Mouse (Mus musculus) midbrain, embryonic 12.5 days (tissue): Measurements from ENCODE around the gene Opcml. TPM values are rescaled to one million over a fixed set of nuclear protein-coding genes. Genes with fewer than 3 reads are reported as not detected.

ENCODE experiments used
- ATAC-seq: fragments of 200-750 bp; cut with Nextera tagmentation; 2 replicates; pipeline ENCODE4 v1.8.0; 2017; ENCODE audit warnings: low read depth, moderate TSS enrichment, moderate library complexity; ENCODE audit not compliant: low FRiP score
- H3K27ac ChIP-seq: fragments of 300-500 bp; sonication (generic); replicated peaks from 2 replicates; pipeline ENCODE4 v1.5.1; 2016; ENCODE audit warnings: mild to moderate bottlenecking
- H3K27me3 ChIP-seq: fragments of 300-500 bp; sonication (generic); 2 replicates; pipeline ENCODE4 v1.6.1; 2016; ENCODE audit warnings: mild to moderate bottlenecking
- H3K36me3 ChIP-seq: fragments of 300-500 bp; sonication (generic); 2 replicates; pipeline ENCODE4 v1.6.1; 2016
- H3K4me1 ChIP-seq: fragments of 300-500 bp; sonication (generic); 2 replicates; pipeline ENCODE4 v1.6.1; 2016
- H3K4me2 ChIP-seq: fragments of 300-500 bp; sonication (generic); replicated peaks from 2 replicates; pipeline ENCODE4 v1.6.1; 2016; ENCODE audit warnings: mild to moderate bottlenecking, moderate library complexity
- H3K4me3 ChIP-seq: fragments of 300-500 bp; sonication (generic); 2 replicates; pipeline ENCODE4 v1.5.1; 2016; ENCODE audit warnings: mild to moderate bottlenecking
- H3K9ac ChIP-seq: fragments of 300-500 bp; sonication (generic); replicated peaks from 2 replicates; pipeline ENCODE4 v1.6.1; 2016; ENCODE audit warnings: mild to moderate bottlenecking, moderate library complexity
- H3K9me3 ChIP-seq: fragments of 300-500 bp; sonication (generic); 2 replicates; pipeline ENCODE4 v1.6.1; 2016; ENCODE audit warnings: mild to moderate bottlenecking
- WGBS: fragments of 180-500 bp; shearing (Covaris S2); methylation state at CpG from one replicate; pipeline ENCODE4 v1.1.7; 2016; 5-methylcytosine and 5-hydroxymethylcytosine counted together
- polyA plus RNA-seq: library from polyadenylated mRNA; unstranded; fragments of >200 nt; fragmentation: Nextera tagmentation; extraction: Ambion mirVana; gene quantifications from 2 replicates; pipeline ENCODE4 v1.2.1, GENCODE M21; 2016

Gene Opcml
- polyA plus RNA-seq, 1 experiment from 2014 or later = 7.0 TPM

GRCm38 (mm10) chr9:28659996-28660395 is 869.4 kb downstream of the Opcml start:
- no peak for ATAC-seq
- Histone ChIP-seq H3K36me3 (no peaks in the 10 kb centered on the region), H3K9me3 (no peaks in the 10 kb centered on the region), H3K27ac (no peak overlapping the region), H3K4me2 (no peak overlapping the region), H3K4me3 (no peak overlapping the region), H3K27me3 (no peaks in the 10 kb centered on the region), H3K4me1 (no peaks in the 10 kb centered on the region), H3K9ac (no peak overlapping the region)
- 77% methylated on average over 2 of the region's 2 CpGs for WGBS

GRCm38 (mm10) chr9:28662882-28663281 is 872.3 kb downstream of the Opcml start:
- no peak overlapping the region for H3K4me2 ChIP-seq
- H3K9ac ChIP-seq = no peak overlapping the region
- no peaks in the 10 kb centered on the region for H3K9me3 ChIP-seq
- 78% methylated on average over 3 of the region's 3 CpGs for WGBS
- ATAC-seq = no peak
- H3K4me3 ChIP-seq = no peak overlapping the region
- H3K27ac ChIP-seq = no peak overlapping the region
- no peaks in the 10 kb centered on the region for H3K36me3 ChIP-seq
- no peaks in the 10 kb centered on the region for H3K4me1 ChIP-seq
- H3K27me3 ChIP-seq = no peaks in the 10 kb centered on the region

GRCm38 (mm10) chr9:28680309-28680708 is 889.7 kb downstream of the Opcml start:
- H3K9me3 ChIP-seq = no peaks in the 10 kb centered on the region
- 88% methylated on average over 1 of the region's 1 CpGs for WGBS
- no peak for ATAC-seq
- no peaks in the 10 kb centered on the region for H3K36me3 ChIP-seq
- H3K4me1 ChIP-seq = peaks cover 11% of the 10 kb centered on the region
- no peaks in the 10 kb centered on the region for H3K27me3 ChIP-seq
- no peak overlapping the region for H3K9ac ChIP-seq
- no peak overlapping the region for H3K4me3 ChIP-seq
- H3K4me2 ChIP-seq = no peak overlapping the region
- no peak overlapping the region for H3K27ac ChIP-seq

GRCm38 (mm10) chr9:28681252-28682037 is 890.9 kb downstream of the Opcml start:
- Histone ChIP-seq H3K27me3 (no peaks in the 10 kb centered on the region), H3K4me2 (no peak overlapping the region), H3K27ac (no peak overlapping the region), H3K9ac (no peak overlapping the region), H3K4me1 (peaks cover 11% of the 10 kb centered on the region), H3K9me3 (no peaks in the 10 kb centered on the region), H3K4me3 (no peak overlapping the region), H3K36me3 (no peaks in the 10 kb centered on the region)
- WGBS = 35% methylated on average over 6 of the region's 6 CpGs
- ATAC-seq = no peak

- Histone ChIP-seq H3K27ac (no peak overlapping the region), H3K4me1 (peaks cover 11% of the 10 kb centered on the region), H3K9me3 (no peaks in the 10 kb centered on the region), H3K36me3 (no peaks in the 10 kb centered on the region), H3K9ac (no peak overlapping the region), H3K27me3 (no peaks in the 10 kb centered on the region), H3K4me3 (no peak overlapping the region), H3K4me2 (no peak overlapping the region)
- 79% methylated on average over 5 of the region's 5 CpGs for WGBS
- no peak for ATAC-seq
These were observed 893.4 kb downstream of the Opcml start for GRCm38 (mm10) chr9:28683951-28684470.

- Histone ChIP-seq H3K4me1 (0 out of 2 replicates have a peak, but pooled peaks cover under 1% of the 10 kb centered on the region), H3K27ac (no peak overlapping the region), H3K4me2 (no peak overlapping the region), H3K9me3 (no peaks in the 10 kb centered on the region), H3K36me3 (no peaks in the 10 kb centered on the region), H3K27me3 (no peaks in the 10 kb centered on the region), H3K9ac (no peak overlapping the region), H3K4me3 (no peak overlapping the region)
- whole genome bisulfite sequencing = 71% methylated on average over 7 of the region's 7 CpGs
- ATAC-seq = no peak
These were observed 896.5 kb downstream of the Opcml start for GRCm38 (mm10) chr9:28686942-28687611.

GRCm38 (mm10) chr9:28690134-28690533 is 899.6 kb downstream of the Opcml start:
- H3K4me1 ChIP-seq = 0 out of 2 replicates have a peak, but pooled peaks cover 5% of the 10 kb centered on the region
- H3K27me3 ChIP-seq = no peaks in the 10 kb centered on the region
- H3K9me3 ChIP-seq = no peaks in the 10 kb centered on the region
- H3K4me3 ChIP-seq = no peak overlapping the region
- H3K4me2 ChIP-seq = no peak overlapping the region
- no peak for ATAC-seq
- H3K36me3 ChIP-seq = no peaks in the 10 kb centered on the region
- 76% methylated on average over 2 of the region's 2 CpGs for WGBS
- H3K27ac ChIP-seq = no peak overlapping the region
- no peak overlapping the region for H3K9ac ChIP-seq

GRCm38 (mm10) chr9:28705796-28706195 is 915.2 kb downstream of the Opcml start:
- Histone ChIP-seq H3K9ac (no peak overlapping the region), H3K4me2 (no peak overlapping the region), H3K4me3 (no peak overlapping the region), H3K27me3 (no peaks in the 10 kb centered on the region), H3K9me3 (no peaks in the 10 kb centered on the region), H3K27ac (no peak overlapping the region), H3K4me1 (no peaks in the 10 kb centered on the region), H3K36me3 (no peaks in the 10 kb centered on the region)
- WGBS = 80% methylated on average over 4 of the region's 4 CpGs
- ATAC-seq = no peak

- Histone ChIP-seq H3K4me1 (no peaks in the 10 kb centered on the region), H3K4me3 (no peak overlapping the region), H3K27ac (no peak overlapping the region), H3K27me3 (no peaks in the 10 kb centered on the region), H3K36me3 (no peaks in the 10 kb centered on the region), H3K9ac (no peak overlapping the region), H3K4me2 (no peak overlapping the region), H3K9me3 (no peaks in the 10 kb centered on the region)
- no peak for ATAC-seq
- 80% methylated on average over 2 of the region's 2 CpGs for WGBS
These were observed 924.0 kb downstream of the Opcml start for GRCm38 (mm10) chr9:28714544-28714943.

- no peak for ATAC-seq
- H3K9me3 ChIP-seq = no peaks in the 10 kb centered on the region
- no peak overlapping the region for H3K4me3 ChIP-seq
- H3K27me3 ChIP-seq = no peaks in the 10 kb centered on the region
- H3K9ac ChIP-seq = no peak overlapping the region
- no peaks in the 10 kb centered on the region for H3K36me3 ChIP-seq
- WGBS = 90% methylated on average over 2 of the region's 2 CpGs
- H3K27ac ChIP-seq = no peak overlapping the region
- H3K4me1 ChIP-seq = no peaks in the 10 kb centered on the region
- H3K4me2 ChIP-seq = no peak overlapping the region
These were observed 929.6 kb downstream of the Opcml start for GRCm38 (mm10) chr9:28720186-28720585.

GRCm38 (mm10) chr9:28731811-28732602 is 941.4 kb downstream of the Opcml start:
- Histone ChIP-seq H3K4me3 (no peak overlapping the region), H3K9ac (no peak overlapping the region), H3K4me2 (no peak overlapping the region), H3K27ac (no peak overlapping the region), H3K4me1 (no peaks in the 10 kb centered on the region), H3K27me3 (no peaks in the 10 kb centered on the region), H3K9me3 (no peaks in the 10 kb centered on the region), H3K36me3 (no peaks in the 10 kb centered on the region)
- WGBS = 73% methylated on average over 10 of the region's 10 CpGs
- ATAC-seq = no peak

- no peak for ATAC-seq
- Histone ChIP-seq H3K27ac (no peak overlapping the region), H3K9ac (no peak overlapping the region), H3K36me3 (no peaks in the 10 kb centered on the region), H3K4me1 (0 out of 2 replicates have a peak, but pooled peaks cover 3% of the 10 kb centered on the region), H3K27me3 (no peaks in the 10 kb centered on the region), H3K4me2 (no peak overlapping the region), H3K9me3 (no peaks in the 10 kb centered on the region), H3K4me3 (no peak overlapping the region)
- WGBS = 90% methylated on average over 2 of the region's 2 CpGs
These were observed 947.4 kb downstream of the Opcml start for GRCm38 (mm10) chr9:28737955-28738354.
